Mouse (Mus musculus) myocyte (in vitro differentiated cells): ENCODE data around the gene Cntn3.

Experiments
- E2F4 ChIP-seq: IDR thresholded peaks from one replicate; pipeline ENCODE4 v1.6.1; 2011; ENCODE audit warnings: mild to moderate bottlenecking, control low read depth, moderate library complexity; ENCODE audit not compliant: insufficient read depth
- MAX ChIP-seq: IDR thresholded peaks from one replicate; pipeline ENCODE4 v1.6.1; 2011; ENCODE audit warnings: low read depth, mild to moderate bottlenecking, control low read depth
- POLR2A ChIP-seq: IDR thresholded peaks from one replicate; pipeline ENCODE4 v1.6.1; 2011; ENCODE audit warnings: low read depth, mild to moderate bottlenecking, control low read depth, moderate library complexity; ENCODE audit not compliant: insufficient read length
- SRF ChIP-seq: IDR thresholded peaks from one replicate; pipeline ENCODE4 v1.6.1; 2011; ENCODE audit warnings: low read depth; ENCODE audit not compliant: control insufficient read depth, insufficient read length
- TCF12 ChIP-seq: IDR thresholded peaks from one replicate; pipeline ENCODE4 v1.6.1; 2011; ENCODE audit warnings: mild to moderate bottlenecking, control low read depth; ENCODE audit not compliant: poor library complexity, insufficient read depth, severe bottlenecking
- TCF3 ChIP-seq: IDR thresholded peaks from one replicate; pipeline ENCODE4 v1.6.1; 2011; ENCODE audit warnings: low read depth, control low read depth; ENCODE audit not compliant: insufficient read length
- USF1 ChIP-seq: IDR thresholded peaks from one replicate; pipeline ENCODE4 v1.6.1; 2011; ENCODE audit warnings: low read depth, mild to moderate bottlenecking, control low read depth, moderate library complexity

DNA sequence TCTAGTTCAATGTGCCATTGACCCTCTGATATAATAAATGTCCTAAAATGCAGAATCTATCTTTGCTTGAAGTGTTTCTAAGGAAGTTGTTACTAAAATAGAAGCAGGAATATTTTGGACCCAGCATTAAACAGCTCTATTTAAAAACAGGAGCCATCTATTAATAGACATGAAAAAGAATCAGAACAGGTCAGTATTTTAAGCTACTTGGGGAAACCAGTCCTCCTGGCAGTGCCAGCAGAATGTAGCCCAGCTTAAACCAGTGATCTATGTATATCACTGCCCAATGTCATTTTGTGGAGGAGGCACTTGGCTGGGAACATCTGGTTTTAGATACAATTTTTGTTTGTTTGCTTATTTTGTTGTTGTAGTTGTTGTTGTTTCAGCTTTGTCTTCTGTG lies 209.0 kb downstream of the Cntn3 start:
- TF ChIP-seq E2F4 (no peak), TCF3 (no peak), POLR2A (no peak), USF1 (no peak), MAX (no peak), TCF12 (no peak), SRF (no peak)
